Mouse (Mus musculus) embryonic facial prominence, embryonic 14.5 days (tissue): ENCODE data around the gene Pde4dip. TPM values are rescaled to one million over a fixed set of nuclear protein-coding genes. Genes with fewer than 3 reads are reported as not detected.
A peak's percentile ranks its signal among the peaks of the same experiment; 100 is the strongest.

Experiments
- ATAC-seq: fragments of 200-750 bp; cut with Nextera tagmentation; 2 replicates; pipeline ENCODE4 v1.8.0; 2017; ENCODE audit warnings: low read depth, moderate number of reproducible peaks, moderate TSS enrichment
- DNase-seq: peaks from one replicate; pipeline ENCODE4 v3.0.0-alpha.2; 2015; ENCODE audit warnings: low spot score
- H3K27ac ChIP-seq: fragments of 300-500 bp; sonication (generic); replicated peaks from 2 replicates; pipeline ENCODE4 v1.5.1; 2014; ENCODE audit warnings: low read depth, mild to moderate bottlenecking, low read length, moderate library complexity
- H3K27me3 ChIP-seq: fragments of 300-500 bp; sonication (generic); replicated peaks from 2 replicates; pipeline ENCODE4 v1.6.1; 2014; ENCODE audit warnings: low read length; ENCODE audit not compliant: control insufficient read depth, insufficient read depth
- H3K36me3 ChIP-seq: fragments of 300-500 bp; sonication (generic); 2 replicates; pipeline ENCODE4 v1.6.1; 2014; ENCODE audit warnings: low read length, mixed read lengths; ENCODE audit not compliant: control insufficient read depth, insufficient read depth
- H3K4me1 ChIP-seq: fragments of 300-500 bp; sonication (generic); 2 replicates; pipeline ENCODE4 v1.6.1; 2014; ENCODE audit warnings: antibody characterized with exemption, low read length; ENCODE audit not compliant: control insufficient read depth, insufficient read depth
- H3K4me2 ChIP-seq: fragments of 300-500 bp; sonication (generic); 2 replicates; pipeline ENCODE4 v1.6.1; 2014; ENCODE audit warnings: low read depth, mild to moderate bottlenecking, low read length, moderate library complexity, mixed read lengths
- H3K4me3 ChIP-seq: fragments of 300-500 bp; sonication (generic); 2 replicates; pipeline ENCODE4 v1.5.1; 2014; ENCODE audit warnings: low read depth, mild to moderate bottlenecking, low read length
- H3K9ac ChIP-seq: fragments of 300-500 bp; sonication (generic); 2 replicates; pipeline ENCODE4 v1.6.1; 2014; ENCODE audit warnings: low read depth, mild to moderate bottlenecking, low read length, moderate library complexity, mixed read lengths
- H3K9me3 ChIP-seq: fragments of 300-500 bp; sonication (generic); 2 replicates; pipeline ENCODE4 v1.6.1; 2016; ENCODE audit warnings: low read length; ENCODE audit not compliant: control insufficient read depth
- WGBS: fragments of 180-500 bp; shearing (Covaris S2); extraction: QIAGEN DNeasy Blood & Tissue Kit; methylation state at CpG from one replicate; pipeline ENCODE4 v1.1.7; 2014; 5-methylcytosine and 5-hydroxymethylcytosine counted together
- polyA plus RNA-seq: library from polyadenylated mRNA; unstranded; fragments of >200 nt; fragmentation: Nextera tagmentation; extraction: Ambion mirVana; gene quantifications from 2 replicates; pipeline ENCODE4 v1.2.1, GENCODE M21; 2014

Pde4dip gene
- polyA plus RNA-seq, 1 experiment from 2014 or later: 64.6 TPM

GRCm38 (mm10) chr3:97667093-97667675, 221.3 kb downstream of the Pde4dip start:
- Histone ChIP-seq H3K4me3 (no peak overlapping the region), H3K4me1 (no peaks in the 10 kb centered on the region), H3K9me3 (no peaks in the 10 kb centered on the region), H3K4me2 (no peak overlapping the region), H3K9ac (no peak overlapping the region), H3K27me3 (no peaks in the 10 kb centered on the region), H3K27ac (no peak overlapping the region), H3K36me3 (peaks cover 59% of the 10 kb centered on the region)
- ATAC-seq (no peak), DNase-seq (peak; percentile 63)
- 63% methylated on average over 14 of the region's 14 CpGs for WGBS

DNA sequence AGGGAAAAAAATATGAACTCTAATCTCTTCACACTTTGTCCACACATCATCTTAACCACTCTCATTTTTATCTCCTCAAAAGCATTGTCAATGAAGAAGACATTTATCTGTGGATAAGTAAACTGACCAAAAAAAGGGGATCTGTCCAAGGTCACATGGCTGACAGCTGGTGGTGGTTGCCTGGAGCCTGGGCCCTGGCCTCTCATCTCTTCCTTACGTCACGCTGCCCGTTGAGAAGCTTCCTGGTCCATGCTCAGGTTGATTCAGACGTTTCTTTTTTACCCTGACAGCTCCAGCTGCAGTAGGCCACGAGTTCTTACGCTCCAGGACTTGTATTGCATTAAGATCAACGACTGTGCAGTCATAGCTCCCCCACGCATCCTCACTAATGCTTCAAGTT, 222.4 kb downstream of the Pde4dip start:
- DNase-seq (no peak), ATAC-seq (no peak)
- H3K27ac ChIP-seq: peak overlapping the region; percentile 33; the same call in 1 of the 2 replicates
- H3K36me3 ChIP-seq: peaks cover 60% of the 10 kb centered on the region
- H3K4me3 ChIP-seq: no peak overlapping the region
- no peaks in the 10 kb centered on the region for H3K4me1 ChIP-seq
- WGBS: 65% methylated on average over 8 of the region's 8 CpGs
- no peaks in the 10 kb centered on the region for H3K9me3 ChIP-seq
- no peak overlapping the region for H3K4me2 ChIP-seq
- H3K9ac ChIP-seq: no peak overlapping the region
- no peaks in the 10 kb centered on the region for H3K27me3 ChIP-seq

DNA sequence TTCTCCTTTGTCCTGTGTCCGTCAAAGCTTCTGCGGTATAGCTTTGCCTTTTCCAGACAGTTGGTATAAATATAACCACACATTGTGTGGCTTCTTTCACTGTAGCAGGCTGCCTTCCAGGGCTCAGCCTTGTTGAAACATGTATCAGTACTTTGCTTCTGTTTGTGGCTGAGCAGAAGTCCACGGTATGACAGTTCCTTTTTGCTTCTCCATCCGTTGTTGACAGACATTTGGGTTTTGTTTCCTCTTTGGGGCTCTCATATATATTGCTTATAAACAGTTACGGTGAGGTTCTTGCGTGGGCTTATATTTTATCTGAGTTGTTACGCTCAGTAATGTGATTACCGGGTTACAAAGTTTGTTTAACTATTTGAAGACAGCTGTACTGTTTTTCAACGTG, 223.0 kb downstream of the Pde4dip start:
- ATAC-seq (0 out of 2 replicates have a peak, but pooled peaks have one; percentile 33), DNase-seq (no peak)
- Histone ChIP-seq H3K36me3 (peaks cover 57% of the 10 kb centered on the region), H3K4me2 (no peak overlapping the region), H3K9me3 (no peaks in the 10 kb centered on the region), H3K4me3 (no peak overlapping the region), H3K27ac (no peak overlapping the region), H3K27me3 (no peaks in the 10 kb centered on the region), H3K4me1 (no peaks in the 10 kb centered on the region), H3K9ac (no peak overlapping the region)
- WGBS: 63% methylated on average over 9 of the region's 9 CpGs

DNA sequence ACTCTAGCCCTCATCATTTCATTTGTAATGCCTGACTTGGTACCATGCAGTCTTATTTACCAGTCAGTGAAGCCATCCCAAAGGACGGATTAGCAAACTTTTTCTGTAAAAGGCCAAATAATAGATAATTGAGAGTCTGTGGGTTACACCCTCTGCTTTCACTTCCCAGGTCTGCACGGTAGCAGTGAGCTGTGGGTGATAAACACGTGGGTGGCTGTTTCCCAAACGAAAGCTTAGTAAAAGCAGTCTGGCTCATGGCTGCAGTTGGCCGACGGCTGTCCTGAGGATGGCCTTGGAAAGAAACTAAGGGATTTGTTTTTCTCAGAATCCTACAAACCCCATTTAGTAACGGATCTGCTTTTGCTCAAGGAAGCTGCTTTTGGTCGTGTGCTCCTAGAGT, 227.3 kb downstream of the Pde4dip start:
- Histone ChIP-seq H3K9me3 (no peaks in the 10 kb centered on the region), H3K36me3 (peaks cover 25% of the 10 kb centered on the region), H3K4me2 (no peak overlapping the region), H3K9ac (no peak overlapping the region), H3K4me3 (no peak overlapping the region), H3K27me3 (no peaks in the 10 kb centered on the region), H3K4me1 (0 out of 2 replicates have a peak, but pooled peaks cover 13% of the 10 kb centered on the region), H3K27ac (no peak overlapping the region)
- WGBS: 63% methylated on average over 8 of the region's 8 CpGs
- DNase-seq (no peak), ATAC-seq (no peak)

DNA sequence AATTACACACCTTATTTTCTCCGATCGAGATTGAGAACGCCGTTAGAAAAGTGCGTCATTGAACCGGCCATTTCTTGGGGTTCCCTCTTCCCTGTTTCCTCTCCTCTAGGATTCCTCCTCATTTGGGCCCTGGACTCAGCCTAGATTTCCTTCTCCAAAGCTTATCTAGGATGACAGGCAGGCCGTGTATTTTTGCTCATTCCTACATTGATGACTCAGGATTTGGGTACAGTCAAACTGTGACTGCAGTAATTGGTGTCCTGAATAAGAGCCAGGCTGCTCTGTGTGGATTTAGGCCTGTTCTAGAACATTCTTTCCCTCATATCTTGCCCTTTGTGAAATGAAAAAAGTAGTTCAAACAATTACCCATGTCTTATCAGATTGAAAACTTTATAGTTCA, 228.8 kb downstream of the Pde4dip start:
- H3K36me3 ChIP-seq: peaks cover 25% of the 10 kb centered on the region
- DNase-seq (no peak), ATAC-seq (no peak)
- H3K4me3 ChIP-seq: peak overlapping the region; percentile 91; the same call in 1 of the 2 replicates
- no peak overlapping the region for H3K9ac ChIP-seq
- H3K9me3 ChIP-seq: no peaks in the 10 kb centered on the region
- H3K4me2 ChIP-seq: peak overlapping the region; percentile 89; the same call in 1 of the 2 replicates
- no peaks in the 10 kb centered on the region for H3K27me3 ChIP-seq
- 0 out of 2 replicates have a peak, but pooled peaks cover 13% of the 10 kb centered on the region for H3K4me1 ChIP-seq
- 80% methylated on average over 7 of the region's 7 CpGs for WGBS
- no peak overlapping the region for H3K27ac ChIP-seq

DNA sequence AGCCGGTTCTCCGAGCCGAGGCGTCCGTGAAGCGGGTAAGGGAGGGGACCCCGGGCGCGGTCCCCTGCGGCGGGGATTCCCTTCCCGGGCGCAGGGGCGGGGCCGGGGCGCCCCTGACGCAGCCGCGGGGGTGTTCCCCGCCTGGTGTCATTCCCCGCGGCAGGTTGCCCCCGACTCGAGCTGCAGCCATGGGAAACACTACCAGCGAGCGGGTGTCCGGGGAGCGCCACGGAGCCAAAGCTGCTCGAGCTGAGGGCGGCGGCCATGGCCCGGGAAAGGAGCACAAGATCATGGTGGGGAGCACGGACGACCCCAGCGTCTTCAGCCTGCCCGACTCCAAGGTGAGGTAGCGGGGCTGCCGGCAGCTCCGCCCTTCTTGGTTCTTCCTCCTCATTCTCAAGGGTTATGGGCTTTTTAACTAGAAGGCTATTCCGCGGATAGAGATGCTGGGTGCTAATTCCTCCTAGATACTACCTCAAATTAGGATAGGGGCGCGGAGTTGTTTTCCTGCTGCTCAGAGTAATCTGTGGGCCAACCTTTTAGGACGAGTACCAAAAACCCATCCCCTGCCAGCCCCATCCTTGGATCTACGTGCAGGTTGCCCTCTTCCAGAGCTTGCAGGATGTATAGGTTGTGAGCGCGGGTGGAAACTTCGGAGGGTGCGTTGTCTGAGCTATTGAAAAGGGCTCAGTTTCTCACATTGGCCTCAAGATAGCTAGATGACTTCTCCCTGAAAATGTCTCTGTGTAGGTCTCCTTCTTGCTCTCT, 229.9 kb downstream of the Pde4dip start:
- Histone ChIP-seq H3K9me3 (no peaks in the 10 kb centered on the region), H3K27ac (peak overlapping the region; percentile 52), H3K27me3 (no peaks in the 10 kb centered on the region), H3K4me1 (0 out of 2 replicates have a peak, but pooled peaks cover 13% of the 10 kb centered on the region), H3K4me3 (peak overlapping the region; percentile 91), H3K9ac (peak overlapping the region; percentile 68), H3K36me3 (peaks cover 14% of the 10 kb centered on the region), H3K4me2 (peak overlapping the region; percentile 89)
- 1% methylated on average over 26 of the region's 50 CpGs for WGBS
- peak; percentile 73 for ATAC-seq
- DNase-seq: no peak

GRCm38 (mm10) chr3:97657655-97658411, 230.7 kb downstream of the Pde4dip start, which contains the start of gene Prkab2:
Gene Prkab2, plus strand, starts transcription at chr3:97658193.
- Histone ChIP-seq H3K9me3 (no peaks in the 10 kb centered on the region), H3K36me3 (peaks cover 7% of the 10 kb centered on the region; the same call in 1 of the 2 replicates), H3K27ac (peak within 1 kb of the TSS; percentile 52), H3K4me3 (peak within 1 kb of the TSS; percentile 91), H3K27me3 (no peaks in the 10 kb centered on the region), H3K4me1 (0 out of 2 replicates have a peak, but pooled peaks cover 13% of the 10 kb centered on the region), H3K4me2 (peak within 1 kb of the TSS; percentile 89), H3K9ac (peak within 1 kb of the TSS; percentile 68)
- ATAC-seq (peak; percentile 94), DNase-seq (peak; percentile 99)
- WGBS: 3% methylated on average over 24 of the region's 51 CpGs

- Histone ChIP-seq H3K27me3 (no peaks in the 10 kb centered on the region), H3K9me3 (no peaks in the 10 kb centered on the region), H3K9ac (no peak overlapping the region), H3K4me3 (no peak overlapping the region), H3K27ac (no peak overlapping the region), H3K4me1 (0 out of 2 replicates have a peak, but pooled peaks cover 13% of the 10 kb centered on the region), H3K36me3 (no peaks in the 10 kb centered on the region), H3K4me2 (no peak overlapping the region)
- no peak for DNase-seq
- WGBS: 81% methylated on average over 8 of the region's 8 CpGs
- no peak for ATAC-seq
Observed at GRCm38 (mm10) chr3:97654901-97655300, 233.6 kb downstream of the Pde4dip start.
